Mouse (Mus musculus) kidney, postnatal 36 days (tissue): Measurements from ENCODE around the gene Fbxo28.

Source experiments
- DNase-seq, 2 experiments: peaks; one replicate each; pipeline ENCODE4 v3.0.0; 2021 to 2022; ENCODE audit warnings: mixed read lengths in 2 of 2

The Fbxo28 gene

DNA sequence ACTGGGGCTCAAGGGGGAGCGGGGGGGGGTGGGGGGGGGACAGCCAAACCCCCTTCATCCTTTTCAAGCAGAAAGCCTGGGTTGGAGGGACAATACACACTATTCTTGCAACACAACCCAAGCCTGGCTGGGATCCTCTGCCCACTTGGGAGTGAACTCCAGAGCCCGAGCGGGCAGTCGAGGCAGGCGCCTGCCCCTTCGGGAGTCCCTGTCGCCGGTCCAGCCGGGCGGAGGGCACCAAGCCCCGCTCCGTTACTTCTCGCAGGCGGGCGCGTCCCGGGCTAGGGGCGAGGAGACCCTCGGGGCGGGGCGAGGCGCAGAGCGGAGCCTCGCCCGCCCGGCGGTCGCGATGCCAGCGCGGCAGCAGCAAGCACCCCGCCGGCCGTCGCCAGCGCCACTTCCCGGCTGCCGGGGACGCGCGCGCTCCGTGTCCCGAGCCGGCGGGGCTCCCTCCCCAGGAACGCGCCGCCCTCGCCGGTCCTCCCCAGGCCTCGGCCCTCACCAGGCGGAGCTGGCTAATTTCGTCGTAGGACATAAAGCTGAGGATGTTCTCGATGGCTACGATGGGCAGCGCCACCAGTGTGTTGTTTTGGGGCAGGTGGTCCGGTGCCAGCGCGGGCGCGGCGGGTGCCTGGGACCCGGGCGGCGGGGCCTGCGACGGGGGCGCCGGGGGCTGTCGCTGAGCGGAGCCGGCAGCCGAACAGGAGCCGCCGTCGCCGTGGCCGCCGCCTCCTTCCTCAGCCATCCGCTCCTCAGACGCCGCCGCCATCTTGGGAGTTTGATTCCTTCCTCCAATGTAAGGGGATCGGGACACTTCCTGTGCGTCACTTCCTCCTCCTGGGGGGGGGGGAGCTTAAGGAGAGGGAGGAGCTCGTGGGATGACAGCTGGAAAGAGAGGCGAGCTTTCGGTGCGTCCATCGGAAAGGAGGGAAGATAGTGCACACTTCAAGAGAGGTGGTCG lies at the start of gene Fbxo28:
TSS of gene Fbxo28 (minus strand) at position 809 of the 961 bp plus-strand sequence.
- DNase-seq = peak; percentile 91 to 94

DNA sequence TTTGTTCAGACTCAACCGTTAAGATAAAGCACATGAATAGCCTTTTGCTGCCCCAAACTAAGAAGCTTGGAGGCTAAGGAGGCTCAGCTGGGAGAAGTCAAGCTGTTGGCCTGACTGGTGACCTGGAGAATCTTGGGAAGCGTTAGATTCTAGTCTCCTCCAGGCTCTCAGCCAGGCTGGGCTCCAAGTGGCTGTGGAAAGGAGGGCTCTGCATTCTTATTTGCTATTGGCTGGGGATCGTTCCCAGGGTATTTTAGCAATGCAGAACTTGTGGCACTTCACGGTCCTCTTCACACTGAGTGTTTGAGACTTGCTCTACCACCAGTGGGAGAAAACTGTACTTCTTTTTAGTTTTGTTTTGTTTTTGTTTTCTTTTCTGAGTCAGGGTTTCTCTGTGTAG lies 47.3 kb upstream of the Fbxo28 start:
- peak; percentile 35 to 37 for DNase-seq

DNA sequence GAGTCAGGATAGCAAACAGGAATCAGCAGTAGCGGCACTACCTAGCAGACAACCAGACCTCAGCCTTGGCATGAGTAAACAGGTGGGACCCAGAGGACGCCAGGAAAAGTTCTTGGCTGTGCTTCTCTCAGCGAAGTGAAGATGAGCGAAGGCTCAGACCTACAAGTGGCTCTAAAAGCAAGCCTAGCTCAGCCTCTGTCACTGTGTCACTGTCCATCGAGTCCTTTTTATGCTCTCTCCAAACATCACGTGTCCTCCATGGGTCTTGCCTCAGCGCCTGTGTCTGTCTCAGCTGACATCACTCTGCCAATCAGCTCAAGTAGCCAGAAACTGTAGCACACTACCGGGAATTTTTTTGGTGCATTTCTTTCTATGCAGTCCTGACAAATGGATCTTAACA lies 45.0 kb upstream of the Fbxo28 start:
- no peak for DNase-seq

DNA sequence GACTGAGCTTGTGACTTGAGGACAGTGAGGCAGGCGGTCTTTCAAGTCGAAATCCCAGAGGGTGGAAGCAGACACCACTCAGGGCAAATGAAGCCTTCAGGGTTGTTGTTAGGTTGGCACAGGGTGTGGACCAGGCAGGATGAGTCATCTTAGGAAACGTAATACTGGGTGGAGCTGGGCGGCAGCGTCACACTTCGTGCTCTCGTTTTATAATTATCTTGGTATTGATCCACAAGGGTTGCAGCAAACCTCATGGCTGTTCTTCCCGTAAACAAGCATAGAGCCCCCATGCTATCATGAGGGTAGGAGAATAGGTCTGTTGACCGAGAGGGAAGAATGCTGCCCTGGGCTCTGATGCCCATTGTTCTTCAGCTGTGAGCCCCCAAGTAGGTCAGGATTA lies 41.7 kb upstream of the Fbxo28 start:
- no peak for DNase-seq

DNA sequence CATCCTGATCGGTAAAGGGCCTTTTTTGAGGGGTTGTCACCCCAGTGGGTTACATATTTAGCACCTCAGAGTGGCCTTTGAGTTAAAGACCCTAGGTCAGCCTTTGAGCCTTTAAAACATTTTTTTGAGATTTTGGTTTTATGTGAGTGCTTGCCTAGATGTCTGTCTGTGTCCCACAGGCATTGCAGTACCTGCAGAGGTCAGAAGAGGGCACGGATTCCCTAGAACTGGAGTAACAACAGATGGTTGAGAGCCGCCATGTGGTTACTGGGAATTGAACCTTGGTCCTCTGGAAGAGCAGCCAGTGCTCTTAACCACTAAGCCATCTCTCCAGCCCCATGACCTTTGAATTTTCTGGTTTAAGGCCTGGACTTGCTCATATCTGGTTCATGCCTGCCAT lies 39.9 kb upstream of the Fbxo28 start:
- no peak for DNase-seq

DNA sequence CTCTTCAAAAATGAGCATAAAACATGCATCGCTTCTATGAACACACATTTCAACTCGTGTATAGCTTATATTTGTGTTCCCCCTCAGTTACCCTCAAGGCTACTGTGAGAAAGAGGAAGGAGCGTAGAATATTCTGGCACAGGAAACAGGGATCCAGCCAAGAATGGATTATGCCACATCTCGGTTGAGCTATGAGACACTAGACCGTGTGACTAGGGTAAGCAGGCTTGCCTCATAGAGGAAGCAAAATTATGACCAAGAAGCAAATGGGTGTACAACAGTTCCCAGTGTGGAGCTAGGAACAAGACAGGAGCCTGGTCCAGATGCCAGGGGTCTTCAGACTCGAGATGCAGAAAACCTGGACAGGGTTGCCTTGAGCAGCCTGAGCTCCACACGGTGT lies 39.3 kb upstream of the Fbxo28 start:
- no peak for DNase-seq

DNA sequence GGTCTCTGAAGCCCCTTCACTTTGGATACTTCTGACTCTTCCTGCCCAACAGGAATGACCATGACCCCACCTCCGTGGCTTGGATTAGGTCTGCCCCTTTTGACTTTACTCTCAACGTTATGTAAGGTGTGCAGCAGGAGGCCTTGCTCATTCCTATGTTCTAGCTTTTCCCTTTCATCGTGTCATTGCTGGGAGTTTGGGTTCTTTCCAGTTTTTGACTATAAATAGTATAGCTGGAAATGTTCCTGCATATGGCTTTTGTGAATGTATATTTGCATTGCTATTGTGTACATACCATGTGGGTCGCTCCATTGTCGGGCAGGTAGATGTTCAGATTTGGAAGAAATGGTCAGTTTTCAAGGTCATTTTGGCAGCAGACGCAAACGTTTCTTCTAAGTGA lies 37.4 kb upstream of the Fbxo28 start:
- DNase-seq = no peak

DNA sequence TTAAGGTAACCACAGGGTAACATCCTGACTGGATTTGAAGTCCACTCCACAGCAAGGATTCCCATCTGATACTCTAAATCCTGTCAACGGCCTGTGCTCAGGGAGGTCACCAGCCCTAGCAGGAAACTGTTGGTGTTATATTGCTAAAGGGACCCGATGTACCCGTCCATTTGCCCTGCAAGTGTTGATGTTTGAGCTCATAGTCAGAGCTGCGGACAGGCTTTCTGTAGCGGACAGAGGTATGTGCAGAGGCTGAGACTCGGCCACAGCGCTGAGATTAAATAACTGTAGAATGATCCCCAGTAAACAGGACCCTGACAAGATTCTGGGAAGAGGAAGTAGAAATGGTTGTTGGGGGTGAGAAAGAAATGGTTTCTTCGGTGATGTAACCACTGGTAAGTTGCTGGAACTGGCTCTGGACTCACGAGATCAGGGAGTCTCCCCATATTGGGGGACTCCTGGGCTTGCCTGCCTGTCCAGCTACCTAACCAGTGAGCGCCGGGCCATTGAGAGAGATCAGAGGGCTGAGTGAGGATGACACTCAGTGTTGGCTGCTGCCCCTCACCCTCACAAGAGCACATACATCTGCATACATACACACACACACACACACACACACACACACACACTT lies 36.9 kb upstream of the Fbxo28 start:
- no peak for DNase-seq

DNA sequence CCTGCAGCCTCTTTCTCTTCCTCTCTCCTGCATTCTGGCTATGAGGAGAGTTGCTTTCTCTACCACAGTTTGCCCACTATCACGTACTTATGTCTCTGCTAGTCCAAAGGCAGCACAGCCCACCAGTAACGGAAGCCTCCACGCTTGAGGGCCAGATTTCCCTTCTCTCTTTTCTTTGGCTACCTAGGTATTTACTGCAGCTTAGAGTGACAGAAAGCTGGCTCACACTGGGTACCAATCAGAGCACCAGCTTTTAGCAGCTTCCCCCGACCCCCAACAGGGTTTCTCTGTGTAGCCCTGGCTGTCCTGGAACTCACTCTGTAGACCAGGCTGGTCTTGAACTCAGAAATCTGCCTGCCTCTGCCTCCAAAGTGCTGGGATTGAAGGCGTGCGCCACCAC lies 36.1 kb upstream of the Fbxo28 start:
- no peak for DNase-seq

DNA sequence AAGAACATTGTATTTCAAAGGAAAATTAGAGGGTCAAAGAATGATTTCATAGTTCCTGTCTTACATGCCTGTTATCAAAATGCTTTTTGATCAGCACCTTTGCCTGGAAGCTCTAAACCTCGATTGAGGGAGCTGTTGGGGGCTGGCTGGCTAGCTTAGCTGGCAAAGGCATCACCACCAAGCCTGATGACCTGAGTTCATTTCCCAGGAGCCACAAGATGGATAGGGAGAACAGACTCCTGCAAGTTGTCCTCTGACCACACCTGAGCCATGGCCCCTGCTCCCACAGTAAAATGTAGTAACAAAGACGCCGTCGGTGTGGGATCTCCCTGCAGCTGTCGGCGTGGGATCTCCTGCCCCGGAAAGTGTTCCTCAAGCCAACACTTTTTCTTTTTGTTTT lies 35.4 kb upstream of the Fbxo28 start:
- no peak for DNase-seq

DNA sequence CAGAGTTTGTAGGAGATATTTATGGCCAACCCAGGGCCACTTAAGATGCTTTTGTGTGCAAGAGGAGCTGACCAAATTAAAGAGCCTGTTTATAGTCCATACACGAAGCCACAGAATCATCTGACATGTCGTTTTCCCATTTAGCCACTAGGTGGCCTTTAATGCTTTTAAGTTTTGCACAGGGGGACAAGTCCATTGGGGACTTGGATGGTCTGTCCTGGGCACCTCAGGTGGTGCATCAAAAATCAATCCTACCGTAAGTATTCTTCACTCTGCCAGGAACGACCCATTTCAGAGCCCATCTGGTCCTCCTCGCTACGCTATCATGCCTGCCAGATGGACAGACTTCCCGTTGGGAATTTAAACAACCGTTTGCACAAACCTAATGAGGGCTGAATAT lies 34.8 kb upstream of the Fbxo28 start:
- peak; percentile 34 to 49 for DNase-seq

DNA sequence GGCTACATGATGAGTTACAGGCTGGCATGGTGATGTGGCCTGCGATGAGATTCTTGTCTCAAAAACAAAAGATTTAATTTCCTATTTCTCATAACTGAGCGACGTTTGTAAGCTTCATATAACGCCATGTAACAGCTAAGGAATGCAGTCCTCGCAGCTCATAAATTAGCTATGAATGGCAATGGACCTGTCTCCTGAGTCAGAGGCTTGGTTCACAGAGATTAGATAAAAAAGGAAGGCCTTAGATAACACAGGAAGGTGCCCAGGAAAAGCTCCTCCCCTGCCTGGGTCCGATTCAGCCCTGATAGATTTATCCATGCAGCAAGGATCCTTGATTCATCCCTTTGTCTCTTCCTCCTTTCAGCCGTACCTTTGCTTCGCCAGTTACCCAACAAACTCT lies 30.5 kb upstream of the Fbxo28 start:
- DNase-seq = no peak

DNA sequence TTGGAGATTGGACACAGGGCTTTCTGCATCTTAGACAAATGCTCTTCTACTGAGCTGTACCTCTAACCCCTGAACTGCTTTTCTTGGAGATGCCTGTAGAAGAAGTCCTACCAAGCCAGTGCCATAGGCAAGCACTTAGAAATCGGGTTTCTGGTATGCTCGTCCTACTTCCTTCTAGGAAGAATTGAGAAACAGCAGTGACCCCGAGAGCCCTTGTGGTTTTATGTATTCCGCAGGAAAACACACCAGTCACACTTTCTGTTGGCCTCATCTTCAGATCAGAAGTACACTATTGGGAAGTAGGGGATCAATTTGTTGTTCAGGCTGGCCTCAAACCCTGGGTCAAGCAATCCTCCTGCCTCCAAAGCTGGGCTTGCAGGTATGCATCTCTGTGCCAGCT lies 28.0 kb upstream of the Fbxo28 start:
- DNase-seq = no peak

DNA sequence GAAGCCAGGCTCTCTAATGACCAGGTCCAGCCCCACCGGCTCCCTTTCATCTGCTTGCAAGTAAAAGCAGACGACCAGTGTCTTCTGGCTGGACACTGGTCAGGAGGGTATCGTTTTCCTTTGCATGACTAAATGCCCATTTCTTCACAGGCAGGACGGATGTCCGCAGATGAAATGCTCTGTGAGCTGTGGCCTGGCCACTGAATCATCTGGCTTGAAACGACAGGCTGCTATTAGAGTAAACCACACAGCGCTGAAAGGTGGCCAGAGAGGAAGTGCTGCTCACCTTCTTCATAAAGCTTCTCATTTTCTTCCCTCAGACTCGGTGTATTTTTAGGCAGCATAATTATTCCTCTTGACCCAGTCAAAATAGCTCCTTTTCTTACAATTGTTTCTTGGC lies 27.4 kb upstream of the Fbxo28 start:
- DNase-seq = no peak

DNA sequence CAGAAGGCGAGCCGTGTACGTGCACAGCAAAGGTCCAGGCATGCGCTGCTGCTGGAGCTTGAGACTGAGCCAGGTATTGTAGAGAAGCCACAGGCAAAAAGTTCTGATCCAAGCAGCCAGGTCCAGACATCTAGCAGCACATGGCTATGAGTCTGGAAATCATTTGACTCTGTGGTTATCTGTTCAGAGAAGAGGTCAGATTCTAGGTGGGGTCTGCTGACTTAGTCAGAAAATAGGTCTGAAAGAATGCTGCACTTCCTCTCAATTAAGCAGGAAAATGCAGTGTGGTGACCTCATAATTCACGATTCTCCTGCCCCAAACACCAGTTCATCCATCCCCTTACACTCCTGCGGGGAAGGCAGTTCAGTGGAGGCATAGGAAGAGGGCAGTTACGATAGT lies 26.9 kb upstream of the Fbxo28 start:
- no peak for DNase-seq

DNA sequence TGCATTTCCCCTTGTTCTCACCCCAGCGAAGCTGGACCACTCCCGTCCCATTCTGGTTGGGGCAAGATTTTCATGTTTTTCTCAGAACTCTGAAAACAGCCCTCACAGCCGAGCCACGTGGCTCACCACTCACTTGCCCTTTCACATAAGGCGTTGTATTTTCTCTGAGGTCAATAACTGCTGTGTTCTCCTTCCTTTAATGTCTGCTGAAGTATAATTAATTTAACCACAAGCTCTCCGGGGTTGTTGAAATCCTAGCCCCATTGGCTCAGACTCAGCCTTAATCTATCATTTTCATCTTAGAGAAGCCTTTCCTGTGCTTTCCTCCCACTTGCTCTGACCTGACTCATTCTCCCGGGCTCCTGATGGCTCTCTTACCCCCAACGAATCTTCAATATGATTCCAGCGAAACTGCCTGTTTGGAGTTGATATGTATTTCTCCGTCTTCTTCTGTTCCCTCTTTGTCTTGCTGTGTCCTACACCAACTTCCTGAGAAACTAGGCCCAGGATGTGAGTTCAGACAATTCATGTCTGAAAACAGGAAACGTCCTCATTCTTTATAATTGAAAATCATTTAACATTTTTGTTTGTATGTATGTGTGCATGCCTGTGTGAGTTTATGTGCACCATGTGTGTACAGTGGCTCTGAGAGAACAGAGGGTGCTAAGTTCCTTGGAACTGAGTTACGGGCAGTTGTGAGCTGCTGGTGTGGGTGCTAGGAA lies 22.4 kb upstream of the Fbxo28 start:
- no peak for DNase-seq

DNA sequence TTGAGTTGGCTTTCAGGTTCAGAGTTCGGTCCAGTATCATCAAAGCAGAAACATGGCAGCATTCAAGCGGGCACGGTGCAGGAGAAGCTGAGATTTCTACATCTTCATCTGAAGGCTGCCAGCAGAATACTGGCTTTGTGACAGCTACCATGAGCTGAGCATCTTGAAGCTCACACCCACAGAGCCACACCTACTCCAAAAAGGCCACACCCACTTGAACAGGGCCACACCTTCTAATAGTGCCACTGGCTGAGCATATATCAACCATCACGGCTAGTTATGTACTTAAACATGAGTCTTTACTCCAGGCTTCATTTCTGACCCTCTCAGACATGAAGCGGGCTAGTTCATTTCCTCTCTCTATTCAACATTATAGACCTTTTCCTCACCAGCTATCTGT lies 21.3 kb upstream of the Fbxo28 start:
- no peak for DNase-seq

DNA sequence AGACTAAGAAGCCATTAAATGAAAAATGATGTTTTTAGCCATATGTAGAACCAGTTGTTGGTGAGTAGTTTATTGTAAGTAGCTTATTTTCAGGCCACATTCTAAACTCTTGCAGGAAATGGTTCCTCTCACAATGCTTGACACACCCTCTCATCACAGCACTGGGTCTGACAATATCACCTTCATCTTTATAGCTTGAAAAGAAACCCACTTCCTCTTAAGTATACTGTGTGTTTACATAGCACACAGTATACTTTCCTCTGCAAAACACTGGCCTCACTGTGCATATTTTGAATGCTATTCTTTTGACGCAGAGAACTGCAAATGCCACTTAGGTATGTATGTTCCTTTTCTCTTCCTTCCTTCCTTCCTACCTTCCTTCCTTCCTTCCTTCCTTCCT lies 16.7 kb upstream of the Fbxo28 start:
- no peak for DNase-seq

DNA sequence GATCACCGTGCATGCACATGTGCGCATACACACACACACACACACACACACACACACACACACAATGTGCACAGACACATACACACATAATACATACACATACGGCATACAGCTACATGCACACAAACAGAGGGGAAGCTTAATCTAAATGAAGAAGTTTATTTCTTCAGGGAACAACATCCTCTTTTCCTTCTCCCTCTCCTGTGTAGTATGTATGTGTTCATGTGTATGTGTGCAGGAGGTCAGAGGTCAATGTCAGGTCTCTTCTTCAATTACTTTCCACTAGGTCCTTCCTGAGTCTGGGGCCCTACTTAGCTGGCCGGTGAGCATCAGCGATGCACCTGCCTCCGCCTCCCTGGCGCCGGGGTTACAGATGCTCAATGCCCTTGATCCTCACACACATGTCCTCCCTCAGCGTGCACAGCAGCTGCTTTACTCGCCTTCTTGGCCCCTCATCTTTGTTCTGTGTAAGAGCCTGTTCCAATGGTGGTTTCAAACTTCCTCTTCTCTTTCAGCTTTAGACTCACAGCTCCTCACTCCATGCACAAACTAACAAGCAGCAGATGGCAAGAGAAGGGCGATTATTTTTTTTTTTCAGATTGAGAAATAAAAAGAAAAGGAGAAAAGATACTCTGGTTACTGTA lies 13.2 kb upstream of the Fbxo28 start:
- no peak for DNase-seq

DNA sequence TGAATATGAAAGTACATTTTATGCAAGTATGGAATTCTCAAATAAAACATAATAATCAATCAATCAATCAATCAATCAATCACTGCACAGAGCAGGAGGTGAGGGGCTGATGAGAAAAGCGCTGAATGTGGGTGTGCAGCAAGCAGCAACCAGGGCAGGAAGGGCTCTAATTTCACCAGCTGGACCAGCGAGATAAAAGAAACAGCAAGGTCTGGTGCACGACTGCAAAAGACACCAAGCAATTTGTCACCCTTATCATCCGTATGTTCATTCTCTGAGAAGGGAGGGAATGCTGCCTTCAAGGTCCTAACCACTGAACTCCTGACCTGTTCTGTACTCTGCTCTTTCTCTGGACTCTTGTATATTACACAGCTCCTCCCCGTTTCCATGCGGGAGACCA lies 8.1 kb upstream of the Fbxo28 start:
- no peak for DNase-seq

DNA sequence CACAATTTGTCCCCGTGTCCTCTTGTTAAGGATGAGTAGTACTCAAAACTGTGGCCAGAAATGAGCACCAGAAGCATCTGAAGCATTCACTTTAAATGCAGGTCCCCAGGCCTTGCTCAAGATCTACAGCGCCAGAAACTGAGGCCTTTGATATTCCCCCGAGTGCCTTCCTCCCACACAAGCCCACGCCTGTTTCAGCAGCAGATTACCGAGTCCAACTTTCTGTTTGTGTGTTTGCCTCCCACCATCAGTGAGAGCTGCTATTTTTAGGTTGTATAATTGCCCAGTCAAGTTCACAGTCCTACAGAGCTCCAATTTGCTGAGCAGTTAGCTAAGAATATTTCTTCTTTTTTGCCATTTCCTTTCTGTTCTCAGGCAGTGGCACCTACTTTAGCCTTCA lies 5.1 kb upstream of the Fbxo28 start:
- no peak for DNase-seq

DNA sequence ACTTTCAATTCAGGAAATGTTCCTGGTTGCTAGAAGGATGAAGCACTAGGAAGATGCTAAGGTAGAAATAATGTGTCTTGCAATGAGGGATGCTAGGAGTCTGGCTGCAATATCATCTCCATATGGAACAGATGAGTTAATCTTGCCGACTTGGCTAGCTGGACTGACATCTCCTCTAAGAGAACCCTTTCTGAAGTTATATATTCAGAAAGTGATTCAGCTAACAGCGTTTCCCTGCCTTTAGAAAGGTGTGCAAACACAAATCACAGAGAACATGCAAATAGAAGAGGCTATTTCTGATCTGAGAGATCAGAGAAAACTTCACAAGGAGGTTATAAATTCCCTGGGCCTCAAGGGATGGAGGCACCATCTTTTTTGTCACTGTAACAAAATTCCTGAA lies 4.4 kb upstream of the Fbxo28 start:
- no peak for DNase-seq

DNA sequence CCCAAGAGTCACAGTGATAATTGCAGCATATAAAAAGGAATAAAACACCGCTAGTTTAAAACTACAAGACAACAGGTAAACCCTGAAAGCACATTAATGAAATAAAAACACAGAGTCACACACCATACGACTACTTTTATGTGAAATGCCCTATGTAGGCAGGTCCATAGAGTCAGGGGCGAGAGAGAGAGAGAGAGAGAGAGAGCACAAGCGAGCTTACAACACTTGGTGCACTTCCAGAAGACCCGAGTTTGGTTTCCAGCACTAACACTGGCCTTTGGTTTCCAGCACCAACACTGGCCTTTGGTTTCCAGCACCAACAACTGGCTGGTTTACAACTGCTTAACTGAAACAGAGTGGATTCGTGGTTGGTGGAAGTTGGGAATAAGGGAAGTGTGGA lies 564 bp upstream of the Fbxo28 start:
- DNase-seq = no peak
